Mouse (Mus musculus): Measurements from ENCODE around the gene Cntnap1. TPM values are rescaled to one million over a fixed set of nuclear protein-coding genes. Genes with fewer than 3 reads are reported as not detected.

Gene Cntnap1
- polyA plus RNA-seq, 1 experiment from 2014 or later = 0.24 TPM

DNA sequence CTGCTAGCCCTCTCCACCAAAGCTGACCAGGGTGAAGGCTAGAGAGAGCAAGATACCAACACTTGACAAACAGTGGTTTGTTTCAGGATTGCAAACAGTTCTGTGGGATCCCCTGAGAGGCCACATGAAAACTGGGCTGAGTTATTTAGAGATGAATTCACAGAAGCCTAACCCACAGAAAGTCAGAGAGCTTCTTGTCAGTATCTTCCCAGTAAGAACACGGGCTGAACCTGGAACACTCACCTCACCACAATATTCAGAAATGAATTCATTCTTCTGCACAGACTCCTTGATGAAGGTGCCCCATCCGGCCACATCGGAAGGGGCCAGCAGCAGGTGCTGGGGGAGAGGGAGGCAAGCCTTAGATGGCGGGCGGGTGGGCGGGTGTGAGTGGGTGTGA lies 24.3 kb downstream of the Cntnap1 start:
- Histone ChIP-seq H3K4me2 (replicated peaks; ENCODE audit: low read depth, low read length) (no peak overlapping the region), H3K9ac (replicated peaks; ENCODE audit: low read depth) (no peak overlapping the region), H3K9me3 (ENCODE audit: low read length) (no peaks in the 10 kb centered on the region), H3K4me3 (ENCODE audit: low read depth, low read length) (no peak overlapping the region), H3K27me3 (replicated peaks; ENCODE audit: insufficient read depth, low read length) (no peaks in the 10 kb centered on the region), H3K36me3 (ENCODE audit: insufficient read depth, low read length) (peaks cover 30% of the 10 kb centered on the region), H3K27ac (ENCODE audit: low read length) (no peak overlapping the region), H3K4me1 (ENCODE audit: insufficient read depth, low read depth, low read length) (no peaks in the 10 kb centered on the region)
- WGBS = 77% methylated on average over 6 of the region's 6 CpGs
- DNase-seq (ENCODE audit: low spot score) (no peak), ATAC-seq (no peak)
- TF ChIP-seq EP300 (IDR thresholded peaks at IDR 0.05) = no peak
- no peak for TF ChIP-seq CTCF (IDR thresholded peaks at IDR 0.05)

DNA sequence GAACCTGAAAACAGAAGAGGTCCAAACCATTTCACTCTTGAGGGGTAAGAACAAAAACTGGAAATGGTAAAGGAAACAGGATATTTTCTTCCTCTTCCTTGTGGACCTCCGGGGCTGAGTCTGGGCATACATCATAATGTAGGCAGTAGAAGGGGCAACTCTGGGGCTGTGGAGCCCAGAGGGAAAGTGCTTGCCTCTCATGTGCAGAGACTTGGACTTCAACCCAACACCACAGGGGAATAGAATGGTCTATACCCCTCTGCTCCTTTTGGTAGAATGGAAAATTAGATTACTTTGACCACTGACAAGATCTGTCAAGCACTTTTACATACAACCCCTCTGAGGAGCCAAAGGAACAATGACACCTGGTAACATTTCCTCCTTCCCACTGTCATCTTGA lies 24.8 kb downstream of the Cntnap1 start:
- no peaks in the 10 kb centered on the region for H3K27me3 ChIP-seq (replicated peaks; ENCODE audit: insufficient read depth, low read length)
- H3K9ac ChIP-seq (replicated peaks; ENCODE audit: low read depth) = no peak overlapping the region
- no peak overlapping the region for H3K4me2 ChIP-seq (replicated peaks; ENCODE audit: low read depth, low read length)
- H3K36me3 ChIP-seq (ENCODE audit: insufficient read depth, low read length) = peaks cover 34% of the 10 kb centered on the region
- H3K4me1 ChIP-seq (ENCODE audit: insufficient read depth, low read depth, low read length) = no peaks in the 10 kb centered on the region
- no peak overlapping the region for H3K27ac ChIP-seq (ENCODE audit: low read length)
- no peak for TF ChIP-seq CTCF (IDR thresholded peaks at IDR 0.05)
- TF ChIP-seq EP300 (IDR thresholded peaks at IDR 0.05) = no peak
- WGBS = 56% methylated on average over 1 of the region's 1 CpGs
- no peak overlapping the region for H3K4me3 ChIP-seq (ENCODE audit: low read depth, low read length)
- ATAC-seq (no peak), DNase-seq (ENCODE audit: low spot score) (no peak)
- no peaks in the 10 kb centered on the region for H3K9me3 ChIP-seq (ENCODE audit: low read length)

DNA sequence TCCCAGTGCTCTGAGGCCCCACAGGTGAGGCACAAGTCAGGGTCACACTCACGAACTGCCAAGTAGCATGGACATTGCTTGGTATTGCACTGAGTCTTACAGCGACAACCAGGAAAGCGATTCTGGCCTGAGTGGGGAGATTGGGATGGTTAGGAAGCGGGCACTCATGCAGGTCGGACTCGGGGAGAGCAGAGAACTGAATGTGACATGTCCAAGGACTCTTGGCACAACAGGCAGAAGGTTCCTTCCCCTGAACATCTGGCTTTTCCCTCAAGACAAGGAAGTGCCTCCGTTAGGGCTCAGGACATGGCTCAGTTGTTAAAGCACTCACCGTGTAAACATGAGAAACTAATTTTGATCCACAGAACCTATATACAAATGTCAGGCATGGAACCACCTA lies 25.2 kb downstream of the Cntnap1 start:
- no peak overlapping the region for H3K27ac ChIP-seq (ENCODE audit: low read length)
- whole genome bisulfite sequencing = 77% methylated on average over 8 of the region's 8 CpGs
- no peaks in the 10 kb centered on the region for H3K9me3 ChIP-seq (ENCODE audit: low read length)
- no peaks in the 10 kb centered on the region for H3K27me3 ChIP-seq (replicated peaks; ENCODE audit: insufficient read depth, low read length)
- H3K36me3 ChIP-seq (ENCODE audit: insufficient read depth, low read length) = peaks cover 38% of the 10 kb centered on the region
- no peak overlapping the region for H3K4me2 ChIP-seq (replicated peaks; ENCODE audit: low read depth, low read length)
- no peaks in the 10 kb centered on the region for H3K4me1 ChIP-seq (ENCODE audit: insufficient read depth, low read depth, low read length)
- H3K9ac ChIP-seq (replicated peaks; ENCODE audit: low read depth) = no peak overlapping the region
- no peak overlapping the region for H3K4me3 ChIP-seq (ENCODE audit: low read depth, low read length)
- no peak for ATAC-seq
- TF ChIP-seq EP300 (IDR thresholded peaks at IDR 0.05) (no peak), CTCF (IDR thresholded peaks at IDR 0.05) (no peak)
- no peak for DNase-seq (ENCODE audit: low spot score)

DNA sequence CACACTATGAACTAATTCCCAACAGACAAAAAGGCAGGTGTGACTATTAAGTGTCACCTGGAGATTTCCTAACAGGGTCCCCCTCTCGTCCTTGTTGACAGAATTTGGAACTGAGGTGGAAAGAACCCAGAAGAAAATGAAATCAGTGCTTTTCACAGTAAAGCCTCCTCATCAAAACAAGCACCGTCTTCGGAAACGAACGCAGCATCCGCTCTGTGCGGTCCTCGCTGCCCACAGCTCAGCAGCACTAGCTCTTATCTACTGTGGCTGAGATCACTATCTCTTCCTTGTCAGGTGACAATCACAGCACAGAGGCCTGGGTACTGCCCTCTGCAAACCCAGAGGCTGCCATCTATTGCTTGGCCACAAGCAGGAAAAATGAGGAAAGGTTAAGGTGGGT lies 25.9 kb downstream of the Cntnap1 start:
- Histone ChIP-seq H3K27ac (ENCODE audit: low read length) (no peak overlapping the region), H3K4me1 (ENCODE audit: insufficient read depth, low read depth, low read length) (no peaks in the 10 kb centered on the region), H3K36me3 (ENCODE audit: insufficient read depth, low read length) (peaks cover 44% of the 10 kb centered on the region), H3K9me3 (ENCODE audit: low read length) (no peaks in the 10 kb centered on the region), H3K4me3 (ENCODE audit: low read depth, low read length) (no peak overlapping the region), H3K27me3 (replicated peaks; ENCODE audit: insufficient read depth, low read length) (no peaks in the 10 kb centered on the region), H3K4me2 (replicated peaks; ENCODE audit: low read depth, low read length) (no peak overlapping the region), H3K9ac (replicated peaks; ENCODE audit: low read depth) (no peak overlapping the region)
- no peak for DNase-seq (ENCODE audit: low spot score)
- WGBS = 81% methylated on average over 8 of the region's 8 CpGs
- TF ChIP-seq CTCF (IDR thresholded peaks at IDR 0.05) (no peak), EP300 (IDR thresholded peaks at IDR 0.05) (no peak)
- ATAC-seq = no peak

DNA sequence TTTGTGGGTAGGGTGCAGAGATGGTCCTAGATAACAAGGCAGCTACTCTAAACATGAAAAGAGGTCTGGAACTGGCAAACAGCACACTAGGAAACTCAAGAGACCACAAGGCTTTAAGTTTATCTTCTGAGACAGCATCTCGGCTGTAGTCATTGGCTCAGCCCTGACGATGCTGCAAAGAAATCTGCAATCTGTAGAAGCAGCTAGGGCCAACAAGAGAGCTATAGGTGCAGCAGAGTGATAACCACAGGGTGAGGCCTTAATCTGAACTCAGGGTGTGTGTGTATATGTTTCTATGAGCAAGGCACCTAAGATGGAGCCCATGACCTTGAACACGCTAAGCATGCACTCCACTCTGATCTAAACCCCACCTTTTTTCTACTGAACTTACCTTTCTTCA lies 29.2 kb downstream of the Cntnap1 start:
- 72% methylated on average over 3 of the region's 3 CpGs for WGBS
- Histone ChIP-seq H3K27me3 (replicated peaks; ENCODE audit: insufficient read depth, low read length) (no peaks in the 10 kb centered on the region), H3K4me3 (ENCODE audit: low read depth, low read length) (no peak overlapping the region), H3K9me3 (ENCODE audit: low read length) (no peaks in the 10 kb centered on the region), H3K4me1 (ENCODE audit: insufficient read depth, low read depth, low read length) (no peaks in the 10 kb centered on the region), H3K9ac (replicated peaks; ENCODE audit: low read depth) (no peak overlapping the region), H3K36me3 (ENCODE audit: insufficient read depth, low read length) (peaks cover 50% of the 10 kb centered on the region), H3K27ac (ENCODE audit: low read length) (no peak overlapping the region), H3K4me2 (replicated peaks; ENCODE audit: low read depth, low read length) (no peak overlapping the region)
- no peak for TF ChIP-seq CTCF (IDR thresholded peaks at IDR 0.05)
- TF ChIP-seq EP300 (IDR thresholded peaks at IDR 0.05) = no peak
- DNase-seq (ENCODE audit: low spot score) (no peak), ATAC-seq (no peak)

DNA sequence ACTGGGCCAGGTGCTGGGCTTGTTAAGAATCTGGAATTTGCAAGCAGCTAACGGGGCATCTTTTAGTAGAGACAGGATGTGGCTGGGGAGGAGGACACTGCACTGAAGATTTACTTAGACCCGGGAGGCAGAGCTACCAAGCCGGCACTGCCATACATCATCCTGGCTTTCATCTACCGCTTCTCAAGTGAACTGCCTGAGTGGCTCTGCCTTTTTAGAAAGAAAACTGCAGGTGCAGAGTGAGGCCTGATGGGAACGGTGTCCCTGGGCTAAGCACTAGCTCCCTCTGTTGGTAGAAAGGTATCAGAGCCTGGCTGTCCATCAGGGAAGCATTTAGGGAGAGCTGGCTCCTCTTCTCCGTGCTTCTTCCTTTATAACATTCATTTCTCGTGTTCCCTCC lies 30.7 kb downstream of the Cntnap1 start:
- H3K36me3 ChIP-seq (ENCODE audit: insufficient read depth, low read length) = peaks cover 53% of the 10 kb centered on the region
- peak; percentile 78 for TF ChIP-seq CTCF (IDR thresholded peaks at IDR 0.05)
- TF ChIP-seq EP300 (IDR thresholded peaks at IDR 0.05) = no peak
- ATAC-seq (no peak), DNase-seq (ENCODE audit: low spot score) (peak; percentile 69)
- H3K4me3 ChIP-seq (ENCODE audit: low read depth, low read length) = no peak overlapping the region
- WGBS = 21% methylated on average over 7 of the region's 7 CpGs
- H3K9me3 ChIP-seq (ENCODE audit: low read length) = no peaks in the 10 kb centered on the region
- H3K27me3 ChIP-seq (replicated peaks; ENCODE audit: insufficient read depth, low read length) = no peaks in the 10 kb centered on the region
- H3K9ac ChIP-seq (replicated peaks; ENCODE audit: low read depth) = no peak overlapping the region
- no peaks in the 10 kb centered on the region for H3K4me1 ChIP-seq (ENCODE audit: insufficient read depth, low read depth, low read length)
- no peak overlapping the region for H3K27ac ChIP-seq (ENCODE audit: low read length)
- H3K4me2 ChIP-seq (replicated peaks; ENCODE audit: low read depth, low read length) = no peak overlapping the region

DNA sequence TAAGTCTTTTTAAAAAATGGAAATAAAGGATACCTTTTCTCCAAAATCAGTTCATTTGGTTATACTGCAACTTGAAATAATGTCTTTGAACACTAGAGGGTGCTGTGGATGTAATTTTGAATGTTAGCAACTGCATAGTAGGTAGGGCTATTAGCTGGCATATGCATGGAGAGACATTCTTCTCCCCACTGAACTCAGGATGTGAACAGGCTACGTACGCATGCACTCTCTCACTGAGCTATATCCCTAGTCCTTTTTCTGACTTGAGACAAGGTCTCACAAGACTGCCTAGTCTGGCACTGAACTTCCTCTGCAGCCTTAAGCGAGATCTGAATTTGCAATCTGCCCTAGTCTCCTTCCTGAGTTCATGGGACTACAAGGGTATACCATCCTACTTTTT lies 41.6 kb downstream of the Cntnap1 start:
- Histone ChIP-seq H3K27me3 (replicated peaks; ENCODE audit: insufficient read depth, low read length) (no peaks in the 10 kb centered on the region), H3K9ac (replicated peaks; ENCODE audit: low read depth) (no peak overlapping the region), H3K9me3 (ENCODE audit: low read length) (no peaks in the 10 kb centered on the region), H3K4me3 (ENCODE audit: low read depth, low read length) (no peak overlapping the region), H3K4me1 (ENCODE audit: insufficient read depth, low read depth, low read length) (no peaks in the 10 kb centered on the region), H3K36me3 (ENCODE audit: insufficient read depth, low read length) (peaks cover 52% of the 10 kb centered on the region), H3K4me2 (replicated peaks; ENCODE audit: low read depth, low read length) (no peak overlapping the region), H3K27ac (ENCODE audit: low read length) (0 out of 2 replicates have a peak overlapping the region, but pooled peaks have one; percentile 32)
- DNase-seq (ENCODE audit: low spot score) (peak; percentile 91), ATAC-seq (peak; percentile 92)
- TF ChIP-seq EP300 (IDR thresholded peaks at IDR 0.05) (no peak), CTCF (IDR thresholded peaks at IDR 0.05) (peak; percentile 86)
- WGBS = 30% methylated on average over 3 of the region's 3 CpGs

Data from lung, postnatal 0 days (tissue).